Mouse (Mus musculus) c-Kit-positive CD71-positive TER-119-positive erythroid progenitor cells, embryonic 14.5 days (primary cell): ENCODE results near the gene Ptpn4.

Experiments used
- DNase-seq: peaks from one replicate; pipeline ENCODE4 v3.0.0-alpha.2; 2013; ENCODE audit warnings: low spot score

The Ptpn4 gene

DNA sequence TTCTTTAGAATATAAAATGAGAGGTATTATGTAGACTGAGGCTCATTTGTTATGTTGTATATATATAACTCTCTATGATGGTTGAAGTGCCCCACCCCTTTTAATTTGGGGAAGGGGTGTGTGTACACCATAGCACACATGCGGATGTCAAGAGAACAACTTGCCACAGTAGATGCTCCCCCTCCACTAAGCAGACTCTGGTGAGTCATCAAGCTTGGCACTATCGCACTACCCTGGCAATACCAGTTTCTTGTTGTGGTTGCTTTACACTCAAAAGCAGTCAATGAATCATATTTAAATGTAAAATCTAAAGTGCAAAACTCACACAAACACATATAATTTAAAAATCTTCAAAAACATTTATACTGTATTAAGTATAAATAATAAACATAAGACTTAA, 31.4 kb downstream of the Ptpn4 start:
- DNase-seq = no peak

DNA sequence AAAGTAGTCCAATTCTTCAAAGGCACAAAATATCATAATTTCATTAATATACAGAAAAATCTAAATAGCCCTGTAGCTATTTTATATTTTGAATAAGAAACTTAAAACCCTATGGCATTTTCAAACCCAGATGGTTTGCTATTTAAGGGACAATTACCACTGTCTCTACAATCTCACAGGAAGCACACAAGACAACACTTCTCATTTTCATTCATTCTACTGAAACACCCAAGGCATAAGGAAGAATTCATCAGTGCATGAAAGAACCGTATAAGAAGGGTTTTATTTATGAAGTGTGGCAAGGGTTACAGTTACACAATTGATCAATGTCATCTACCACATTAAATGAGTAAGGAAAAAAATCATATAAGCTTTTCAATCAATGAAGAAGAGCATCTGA, 32.8 kb downstream of the Ptpn4 start:
- no peak for DNase-seq

DNA sequence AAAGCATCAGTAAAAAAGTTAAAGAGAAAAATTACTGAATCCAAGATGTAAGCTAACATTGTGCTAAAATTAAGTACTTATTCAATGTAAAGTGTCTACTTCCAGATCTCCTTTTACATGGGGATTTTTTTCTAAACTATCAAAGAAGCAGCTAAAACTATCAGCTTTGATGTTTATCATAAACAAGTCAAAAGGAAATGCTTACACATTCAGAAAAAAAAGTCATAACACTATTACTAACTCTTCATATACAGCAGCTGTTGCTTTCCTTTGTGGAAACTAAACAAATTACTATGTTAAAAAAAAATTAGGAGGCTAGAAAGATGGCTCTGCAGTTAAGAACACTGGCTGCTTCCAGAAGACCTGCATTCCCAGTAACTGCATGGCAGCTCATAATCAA, 42.2 kb downstream of the Ptpn4 start:
- DNase-seq = no peak

DNA sequence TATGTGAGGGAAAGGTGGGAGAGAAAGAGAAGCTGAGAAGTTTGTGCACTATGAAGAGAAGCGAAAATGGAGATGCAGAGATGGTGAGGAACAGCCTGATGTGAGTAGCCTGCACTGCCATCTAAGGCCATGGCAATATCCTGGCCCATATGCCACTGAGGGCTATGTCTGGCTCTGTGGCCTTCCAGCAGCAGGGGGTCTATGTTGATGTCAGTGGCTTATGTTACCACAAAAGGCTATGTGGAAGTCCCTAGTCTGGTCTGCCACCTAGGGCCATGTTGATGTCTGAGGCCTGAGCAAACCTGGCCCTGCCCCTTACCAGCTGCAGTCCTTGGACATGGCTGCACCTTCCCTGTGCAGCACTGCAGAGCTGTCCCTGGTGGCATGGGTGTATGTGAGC, 43.1 kb downstream of the Ptpn4 start:
- no peak for DNase-seq

DNA sequence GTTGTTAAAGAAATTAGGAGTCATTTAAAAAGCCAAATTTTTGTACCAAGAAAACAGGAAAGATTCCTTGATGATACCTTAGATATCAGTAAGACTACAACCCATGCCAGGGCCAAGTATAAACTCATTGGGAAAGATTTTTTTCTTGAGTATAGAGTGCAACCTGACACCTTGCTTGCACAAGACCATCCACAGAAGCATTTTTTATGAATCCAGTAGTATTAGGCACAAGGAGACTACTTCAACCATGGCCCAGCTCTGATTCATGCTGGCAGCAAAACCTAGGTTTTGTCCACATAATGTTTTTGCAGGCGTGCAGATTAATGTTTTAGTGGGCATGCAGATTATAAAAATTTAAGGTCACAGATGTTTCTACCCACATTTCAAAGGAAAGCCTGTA, 46.8 kb downstream of the Ptpn4 start:
- no peak for DNase-seq

DNA sequence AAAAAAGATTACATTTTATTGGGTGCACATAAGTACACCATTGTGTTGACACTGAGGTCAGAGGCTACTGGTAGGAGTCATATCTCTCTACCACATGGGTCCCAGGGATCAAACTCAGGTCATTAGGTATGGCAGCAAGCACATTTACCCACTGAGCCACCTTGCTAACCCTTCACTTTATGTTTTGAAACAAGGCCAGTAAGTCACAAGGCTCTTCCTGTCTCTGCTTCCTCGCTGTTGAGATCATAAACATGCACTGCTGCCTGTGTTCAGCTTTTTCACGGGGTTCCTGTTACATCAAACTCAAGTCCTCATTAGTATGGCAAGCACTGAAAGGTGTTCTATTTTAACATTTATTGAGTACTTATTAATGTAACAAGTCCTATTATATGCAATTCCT, 61.5 kb downstream of the Ptpn4 start:
- DNase-seq = no peak

DNA sequence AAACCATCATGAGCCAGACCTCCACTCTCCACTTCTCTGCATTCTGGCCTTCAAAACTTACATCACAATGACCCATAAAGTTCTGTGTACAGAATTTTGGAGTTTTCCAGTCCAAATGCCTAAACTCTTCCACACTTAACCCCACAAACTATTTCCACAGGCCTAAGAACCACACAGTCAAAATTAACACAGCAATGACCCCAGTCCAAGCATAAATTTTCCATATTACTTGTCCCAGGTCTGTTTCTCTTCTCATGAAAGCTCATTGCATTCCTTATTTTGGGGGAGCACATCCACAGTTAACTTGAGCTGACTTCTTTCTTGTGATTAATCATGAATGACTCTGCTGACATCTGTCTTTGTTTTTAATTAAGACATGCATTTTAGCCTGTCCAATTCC, 101.7 kb downstream of the Ptpn4 start:
- DNase-seq = no peak

DNA sequence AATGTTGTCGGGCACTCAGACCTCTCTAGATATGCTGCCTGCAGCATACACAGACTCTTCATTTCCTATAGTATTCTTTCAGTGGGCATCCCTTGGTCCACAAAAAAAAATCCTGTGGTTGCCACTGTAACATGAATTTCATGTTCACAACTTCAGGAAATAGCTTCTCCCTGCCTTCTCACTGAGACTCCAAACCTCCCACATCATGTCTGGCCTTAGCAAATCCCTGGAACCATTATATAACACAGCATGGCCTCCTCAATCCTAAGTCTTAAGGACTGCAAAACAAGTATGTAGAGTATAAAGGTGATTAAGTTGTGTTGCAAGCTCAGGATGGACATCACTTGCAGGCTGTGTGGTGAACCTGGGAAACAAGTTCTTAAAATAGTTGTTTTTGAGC, 102.6 kb downstream of the Ptpn4 start:
- no peak for DNase-seq

DNA sequence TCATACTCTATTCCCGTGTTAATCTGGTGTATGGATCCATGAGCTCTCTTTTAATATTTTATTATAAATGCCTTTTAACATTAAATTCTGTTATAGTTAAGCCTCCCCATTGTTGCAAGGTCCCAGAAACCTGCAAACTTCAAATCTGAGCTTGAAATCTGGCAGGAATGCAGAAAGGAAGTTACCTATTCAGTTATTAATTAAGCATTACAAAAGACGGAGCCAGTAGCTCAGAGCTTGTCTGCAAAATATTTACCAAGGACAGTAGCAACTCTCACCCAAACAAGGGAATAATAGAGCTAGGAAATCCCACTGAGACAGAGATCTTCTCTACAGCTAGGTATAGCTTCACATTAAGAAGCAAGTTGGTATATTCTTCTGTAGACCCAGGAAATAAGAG, 106.2 kb downstream of the Ptpn4 start:
- no peak for DNase-seq

DNA sequence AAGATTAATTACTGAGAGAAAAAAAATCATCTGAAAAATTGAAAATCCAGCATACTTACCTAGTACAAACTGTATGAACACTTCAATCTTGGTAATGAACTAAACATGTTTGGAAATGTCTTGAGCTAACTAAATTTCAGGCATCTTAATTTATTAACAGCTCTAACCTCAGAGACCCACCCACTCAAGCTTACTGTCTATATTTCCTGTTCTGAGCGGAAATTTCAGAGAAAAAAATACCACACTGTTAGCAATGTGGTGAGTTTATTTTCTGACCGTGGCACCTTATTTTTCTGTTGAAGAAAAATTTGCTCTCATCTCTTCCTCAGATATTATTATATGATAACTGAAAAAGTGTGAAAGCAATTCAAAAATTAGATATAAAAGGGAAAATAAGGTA, 124.4 kb downstream of the Ptpn4 start:
- DNase-seq = no peak

DNA sequence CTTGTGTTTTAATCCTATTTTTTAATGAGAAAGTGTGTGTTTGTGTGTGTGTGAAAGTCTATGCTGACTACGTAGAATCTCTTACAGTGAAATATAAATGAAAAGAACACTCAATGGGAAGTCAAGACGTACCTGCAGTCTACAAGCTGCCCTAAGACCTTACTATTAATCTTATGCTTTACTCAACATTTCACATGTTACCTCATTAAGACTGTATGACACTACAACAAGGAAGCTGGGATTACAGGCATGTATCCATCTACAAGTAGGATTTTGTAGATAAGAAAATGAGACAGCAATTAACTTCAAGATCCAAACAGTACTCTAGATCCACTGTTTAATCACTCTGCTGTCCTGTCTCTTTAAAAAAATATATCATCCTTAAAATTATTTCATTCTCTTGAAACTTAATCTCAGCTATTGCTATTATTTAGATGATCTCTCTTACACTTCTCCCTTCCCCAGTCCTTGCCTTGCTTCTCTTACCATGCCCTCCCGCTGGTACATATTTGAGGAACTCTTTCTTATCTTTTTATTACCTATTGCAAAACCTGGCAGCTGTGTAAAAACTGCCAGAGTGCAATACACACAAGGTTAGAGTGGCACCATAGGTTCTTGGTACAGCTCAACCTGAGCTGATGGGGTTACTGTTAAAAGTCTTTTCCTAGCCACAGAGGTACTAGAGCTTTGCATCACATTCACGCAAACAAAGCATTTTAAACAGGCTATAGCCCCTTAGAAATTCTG, 130.8 kb downstream of the Ptpn4 start:
- DNase-seq = no peak

DNA sequence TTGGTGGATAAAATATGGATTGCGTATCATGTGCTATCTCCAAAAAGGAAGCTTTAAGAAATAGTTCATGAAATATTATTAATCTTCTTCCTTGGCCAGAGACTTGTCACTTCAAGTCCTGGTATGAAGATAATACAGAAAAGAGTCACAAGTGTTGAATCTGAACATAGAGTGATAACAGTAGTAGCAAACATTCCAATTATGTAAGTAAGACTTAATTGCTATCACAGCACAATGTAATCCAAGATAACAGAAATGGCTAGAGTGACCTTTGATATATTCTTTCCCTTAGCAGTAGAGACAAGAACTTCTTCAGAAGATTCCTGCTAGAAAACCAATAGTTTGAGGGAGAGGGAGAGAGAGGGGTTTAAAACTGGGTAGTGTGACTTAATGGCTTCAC, 140.6 kb downstream of the Ptpn4 start:
- no peak for DNase-seq

DNA sequence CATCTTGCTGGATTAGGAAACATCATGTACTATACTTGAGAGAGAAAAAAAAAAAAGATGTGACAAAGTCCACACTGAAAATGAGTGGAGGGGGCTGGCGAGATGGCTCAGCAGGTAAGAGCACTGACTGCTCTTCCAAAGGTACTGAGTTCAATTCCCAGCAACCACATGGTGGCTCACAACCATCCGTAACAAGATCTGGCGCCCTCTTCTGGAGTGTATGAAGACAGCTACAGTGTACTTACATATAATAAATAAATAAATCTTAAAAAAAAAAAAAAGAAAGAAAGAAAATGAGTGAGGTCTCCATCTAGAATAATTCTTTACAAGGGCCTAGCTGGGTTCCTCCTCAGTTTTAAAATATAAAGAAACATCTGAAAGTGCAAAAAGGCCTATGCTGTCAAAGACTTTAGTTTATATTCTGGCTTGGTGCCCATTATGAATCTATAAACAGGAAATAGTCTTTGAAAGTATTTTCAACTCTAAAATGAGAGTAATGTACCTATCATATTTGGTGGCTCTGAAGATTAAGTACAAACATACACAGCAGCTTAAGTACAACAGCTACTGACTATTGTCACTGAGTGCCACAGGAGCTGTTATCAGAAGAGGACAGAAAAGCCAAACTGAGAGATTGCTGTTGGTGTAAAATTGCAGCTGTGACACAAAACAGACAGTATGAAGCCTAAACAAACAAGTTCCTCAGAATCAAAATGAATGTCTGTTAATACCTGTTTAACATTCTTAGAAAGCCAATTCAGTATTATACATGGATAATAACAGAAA, 151.4 kb downstream of the Ptpn4 start:
- peak; percentile 37 for DNase-seq

DNA sequence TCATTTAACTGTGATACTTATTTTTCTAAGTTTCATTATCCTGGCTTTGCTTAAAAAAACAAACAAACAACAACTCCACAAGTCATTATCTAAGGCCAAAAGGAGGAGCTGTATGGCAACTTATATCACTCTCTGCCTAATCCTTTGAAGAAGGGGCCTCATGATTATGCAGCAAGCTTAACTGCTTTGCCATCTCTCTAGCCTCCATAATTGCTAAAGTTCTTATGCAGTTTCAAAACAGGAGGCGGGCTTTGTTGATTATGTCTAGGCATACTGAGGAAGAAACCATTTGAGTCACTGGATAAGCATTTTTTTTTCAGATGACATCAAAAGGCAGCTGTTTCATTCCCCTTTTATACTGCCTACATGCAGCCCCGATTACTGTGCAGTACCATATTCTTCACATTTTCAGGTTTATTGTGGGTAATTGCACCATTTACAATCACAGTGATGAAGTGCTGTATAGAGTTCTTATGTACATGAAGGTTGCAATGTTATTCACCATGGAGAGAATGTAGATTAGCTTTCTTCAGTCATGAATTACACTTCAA, 155.7 kb downstream of the Ptpn4 start:
- DNase-seq = no peak

DNA sequence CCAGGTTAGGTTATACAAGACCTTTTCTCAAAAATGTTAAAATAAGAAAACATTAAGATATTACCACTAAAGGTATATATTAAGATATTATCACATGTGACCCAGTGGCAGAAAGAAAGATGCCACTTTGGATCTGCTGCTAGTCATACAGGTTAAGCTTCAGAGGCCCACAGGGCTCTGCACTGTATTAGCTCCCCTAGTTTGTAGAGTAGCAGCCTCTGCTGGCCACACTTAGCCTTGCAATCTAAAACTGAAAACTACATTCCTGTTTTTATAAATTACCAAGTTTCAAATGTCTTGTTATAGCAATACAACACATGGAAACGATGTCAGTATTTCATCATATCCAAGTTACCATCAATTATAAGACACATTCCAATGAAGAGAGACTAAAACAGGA, 162.4 kb downstream of the Ptpn4 start:
- peak; percentile 31 for DNase-seq

DNA sequence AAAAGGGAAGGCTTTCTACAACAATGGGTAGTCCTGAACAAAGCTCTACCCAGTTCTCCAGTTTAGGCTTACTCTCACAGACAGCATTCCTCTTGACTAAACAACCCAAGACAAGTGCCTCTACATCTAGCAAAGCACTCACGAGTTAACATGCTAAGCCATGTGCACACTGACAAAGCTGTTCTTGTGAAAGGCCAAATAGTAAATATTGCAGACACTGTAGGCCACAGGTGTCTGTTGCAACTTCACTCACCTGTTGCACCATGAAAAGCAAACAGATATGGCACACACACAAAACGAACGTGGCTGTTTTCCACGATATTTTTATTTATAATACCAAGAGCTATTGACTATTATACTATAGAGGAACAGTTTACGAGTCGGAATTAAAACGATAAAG, 170.5 kb downstream of the Ptpn4 start:
- no peak for DNase-seq

DNA sequence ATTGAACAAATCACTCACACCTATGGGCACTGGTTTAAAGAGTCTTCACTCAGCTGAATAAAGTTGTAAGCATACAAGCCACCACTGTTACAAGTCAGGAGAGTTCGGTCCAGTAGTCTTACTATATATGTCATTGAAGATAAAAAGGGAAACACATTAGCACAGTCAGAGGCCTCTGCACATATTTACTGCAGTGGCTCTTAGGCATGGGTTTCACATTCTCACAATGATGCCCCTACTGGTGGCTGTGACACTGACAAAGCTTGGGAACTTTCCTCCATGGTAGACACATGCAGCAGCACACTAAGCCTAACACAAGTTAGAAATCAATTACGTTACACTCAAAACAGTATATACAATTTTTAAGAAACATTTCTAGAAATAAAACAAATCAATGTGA, 183.1 kb downstream of the Ptpn4 start:
- DNase-seq = no peak

DNA sequence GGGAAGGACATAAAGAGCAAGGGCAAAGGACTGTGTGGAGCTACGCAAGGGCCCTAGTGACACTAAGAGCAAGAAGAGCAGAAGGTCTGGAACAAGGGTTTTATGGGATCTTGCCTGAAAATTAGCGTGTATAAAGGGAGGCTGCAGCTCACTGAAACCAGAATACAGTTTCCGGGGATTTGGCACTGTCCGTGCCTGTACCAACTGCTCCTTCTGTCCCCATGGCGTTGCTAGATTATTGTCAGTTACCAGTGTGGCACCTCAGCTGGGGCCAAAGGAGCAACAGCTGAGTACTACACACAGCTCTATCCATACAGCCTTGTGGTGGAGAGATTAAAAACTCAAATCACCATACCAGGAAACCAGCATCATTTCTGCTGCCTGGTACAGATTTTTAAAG, 187.0 kb downstream of the Ptpn4 start:
- no peak for DNase-seq

DNA sequence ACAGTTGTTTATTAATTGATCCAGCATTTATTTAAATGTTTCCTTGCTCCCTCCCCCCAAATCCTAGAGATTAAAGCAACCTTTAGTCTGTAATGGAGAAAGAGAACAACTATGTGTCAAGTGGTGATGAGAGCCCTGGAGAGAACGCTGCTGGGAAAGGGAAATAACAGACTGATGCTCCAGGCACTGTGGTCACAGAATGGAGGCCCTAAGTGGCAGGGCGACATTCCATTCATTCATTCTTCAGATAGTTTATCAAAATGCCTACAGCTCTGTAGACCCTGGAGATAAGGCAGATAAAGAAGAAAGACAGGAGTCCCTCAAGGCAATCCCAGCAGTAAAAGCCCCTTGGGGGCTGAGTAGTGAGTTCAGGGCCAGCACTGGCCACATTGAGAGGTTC, 187.8 kb downstream of the Ptpn4 start:
- DNase-seq = no peak

DNA sequence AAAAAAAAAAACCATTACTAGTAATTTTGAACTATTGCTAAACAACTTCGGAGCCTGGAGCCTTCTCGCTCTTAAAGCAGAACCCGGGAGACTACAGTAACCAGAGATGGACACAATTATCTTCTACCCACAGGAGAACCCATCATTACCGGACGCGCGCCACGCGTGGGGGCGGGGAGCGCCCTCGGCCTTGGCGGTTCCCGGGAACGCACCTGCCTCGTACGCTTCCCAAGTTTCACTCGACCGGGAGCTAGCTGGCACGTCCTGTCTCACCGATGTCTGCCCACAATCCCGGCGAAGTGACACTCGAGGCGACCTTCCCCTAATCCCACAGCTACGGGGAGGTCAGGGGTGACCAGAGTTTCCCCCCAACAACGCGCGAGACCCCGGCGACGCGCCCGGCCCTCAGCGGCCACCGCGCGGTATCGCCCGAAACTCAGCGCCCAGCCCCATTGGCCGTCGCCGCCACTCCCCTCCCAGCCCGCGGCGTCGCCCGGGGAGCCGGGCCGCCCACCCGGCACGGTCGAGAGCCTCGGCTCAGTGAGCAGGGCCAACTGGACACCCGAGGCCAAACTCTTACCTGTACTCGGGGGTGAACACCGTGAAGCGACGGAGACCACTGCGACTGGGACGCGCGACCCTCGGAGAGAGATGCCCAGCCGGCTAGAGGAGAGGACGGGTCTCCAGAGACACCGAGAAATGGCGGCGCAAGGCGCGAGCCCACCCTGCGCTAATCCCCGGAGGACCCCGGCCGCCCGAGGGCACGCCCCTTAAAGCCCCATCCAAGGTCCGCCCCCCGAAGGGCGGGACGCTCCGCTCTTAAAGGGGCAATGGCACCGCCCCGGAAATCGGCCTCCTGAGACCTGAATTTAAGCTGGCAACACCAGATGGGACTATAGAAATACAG, 189.0 kb downstream of the Ptpn4 start, which contains the start of gene Epb41l5:
Epb41l5 (minus strand) TSS at position 796 of the 907 bp plus-strand sequence.
- peak; percentile 78 for DNase-seq

DNA sequence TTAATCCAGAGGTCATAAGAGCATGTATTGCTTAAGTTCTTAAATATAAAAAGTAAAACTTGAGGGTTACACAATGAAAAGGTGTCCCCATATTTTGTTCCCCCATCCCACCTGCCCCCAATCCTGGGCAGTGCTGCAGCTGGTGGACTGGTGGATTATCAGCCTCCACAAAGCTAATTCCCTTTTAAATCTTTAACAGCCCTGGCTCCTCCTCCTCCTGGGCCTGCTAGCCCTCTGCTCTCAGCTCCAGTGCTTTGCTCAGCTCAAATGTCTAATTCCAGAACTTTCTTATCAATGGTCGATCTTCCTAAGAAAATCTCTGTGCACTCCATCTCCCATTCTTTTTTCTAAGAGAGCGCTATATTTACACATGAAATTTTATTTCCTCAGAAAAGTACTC, 191.1 kb downstream of the Ptpn4 start:
- no peak for DNase-seq

DNA sequence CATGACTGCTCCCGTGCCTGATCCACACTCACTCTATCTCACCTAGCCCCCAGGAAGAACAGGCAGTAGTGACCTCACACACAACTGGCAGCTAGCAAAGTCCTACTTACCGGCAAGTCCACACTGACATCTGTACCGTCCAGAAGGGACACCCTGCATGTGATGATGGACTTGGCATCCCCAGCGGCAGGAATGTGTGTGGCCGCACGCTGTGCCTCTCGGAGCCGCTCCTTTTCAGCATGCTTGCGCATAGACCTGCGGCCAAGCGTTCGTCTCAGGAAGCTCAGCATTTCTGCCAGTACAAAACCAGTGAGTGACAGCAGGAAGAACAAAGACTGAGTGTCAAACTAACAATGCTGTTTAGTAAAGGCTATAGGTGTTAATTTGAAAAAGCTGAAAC, 195.0 kb downstream of the Ptpn4 start:
- no peak for DNase-seq
